Mouse (Mus musculus): Measurements from ENCODE around the gene Dock1.

Gene Dock1

DNA sequence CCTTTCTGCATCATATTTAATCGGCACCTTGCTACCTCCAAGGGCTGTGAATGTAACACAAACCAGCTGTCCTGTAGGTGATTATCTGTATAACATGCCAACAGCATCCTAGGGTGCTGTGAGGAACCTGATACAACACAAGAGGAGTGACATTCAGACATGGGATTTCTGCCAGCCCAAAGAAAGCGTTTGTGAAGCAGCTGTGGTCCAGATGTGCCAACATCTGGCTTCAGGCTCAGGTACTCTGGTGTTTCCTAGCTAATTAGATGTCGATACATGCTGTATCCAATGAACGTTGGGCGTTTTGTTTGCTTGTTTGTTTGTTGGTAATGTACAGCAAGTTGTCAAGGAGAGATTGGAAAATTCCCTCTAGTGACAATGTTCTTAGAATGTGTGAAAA lies 487.1 kb downstream of the Dock1 start:
- no peak for DNase-seq (ENCODE audit: low read depth, low spot score)

DNA sequence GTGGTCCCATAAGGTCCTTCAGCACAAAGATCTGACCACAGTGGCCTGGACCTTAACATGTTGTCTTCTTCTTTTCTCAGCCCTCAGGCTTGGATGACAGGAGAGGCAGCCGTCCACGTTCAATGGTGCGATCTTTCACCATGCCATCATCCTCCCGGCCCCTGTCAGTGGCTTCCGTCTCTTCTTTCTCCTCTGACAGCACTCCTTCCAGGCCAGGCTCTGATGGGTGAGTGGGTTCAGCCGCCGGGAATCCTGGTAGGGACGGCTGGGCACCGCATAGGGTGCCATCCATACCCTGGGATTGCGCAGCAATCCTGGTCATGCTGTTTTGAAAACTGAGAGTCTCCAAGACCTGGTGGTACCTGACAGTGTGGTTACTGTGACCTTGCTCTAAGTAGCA lies 487.9 kb downstream of the Dock1 start:
- no peak for DNase-seq (ENCODE audit: low read depth, low spot score)

DNA sequence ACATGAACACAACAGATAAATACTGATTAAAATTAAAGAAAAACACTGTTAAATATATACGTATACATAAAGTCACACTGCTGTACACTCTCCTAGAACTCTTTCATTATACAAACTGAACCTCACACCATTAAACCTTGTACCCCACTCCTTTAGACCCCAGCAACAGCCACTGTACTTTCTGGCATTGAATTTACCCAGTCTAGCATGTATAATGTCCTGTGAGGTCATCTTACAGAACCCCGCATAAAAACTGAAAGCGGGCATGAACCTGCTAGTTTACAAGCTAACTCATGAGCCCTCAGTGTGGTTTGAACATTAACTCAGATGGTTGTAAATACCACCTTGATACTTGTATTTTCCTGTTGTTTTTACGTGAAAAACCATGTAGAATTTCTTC lies 489.2 kb downstream of the Dock1 start:
- no peak for DNase-seq (ENCODE audit: low read depth, low spot score)

DNA sequence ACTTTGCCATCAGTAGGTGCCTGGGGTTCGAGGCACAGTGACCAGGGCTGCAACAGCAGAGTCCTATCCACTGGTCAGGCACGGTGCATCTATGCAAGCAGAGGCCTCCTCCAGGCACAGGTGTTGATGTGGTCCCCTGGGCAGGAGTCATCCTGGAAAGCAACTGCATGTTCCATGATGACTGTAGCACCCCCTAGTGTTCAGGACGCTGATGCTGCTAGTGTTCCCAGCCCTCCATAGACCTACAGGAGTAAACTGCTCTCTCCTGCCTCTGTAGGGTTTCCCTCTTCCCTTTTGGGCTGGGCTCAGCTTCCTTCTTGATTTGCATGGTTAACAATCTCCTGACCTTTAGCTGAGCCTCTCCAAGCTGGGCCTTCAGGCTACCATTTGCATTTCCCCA lies 494.7 kb downstream of the Dock1 start:
- DNase-seq (ENCODE audit: low read depth, low spot score) = no peak

DNA sequence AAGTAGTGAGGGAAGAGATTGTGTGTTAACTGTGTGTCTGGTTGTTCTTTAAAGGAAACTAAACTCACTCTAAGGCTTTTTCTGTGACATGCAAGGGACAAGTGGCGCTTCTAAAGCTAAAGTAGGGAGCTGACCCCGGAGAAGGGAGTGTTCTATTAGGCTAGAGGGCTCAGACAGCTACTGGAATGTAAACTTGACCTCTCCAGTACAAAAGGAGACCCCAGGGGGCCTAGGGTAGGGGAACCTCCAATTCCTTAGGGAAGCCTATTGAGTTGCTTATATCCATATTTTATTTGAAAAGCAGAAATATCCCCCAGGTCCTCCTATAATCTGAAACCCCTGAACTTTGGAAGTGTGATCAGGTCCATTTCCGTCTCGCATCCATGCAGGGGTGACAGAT lies 499.5 kb downstream of the Dock1 start:
- no peak for DNase-seq (ENCODE audit: low read depth, low spot score)

DNA sequence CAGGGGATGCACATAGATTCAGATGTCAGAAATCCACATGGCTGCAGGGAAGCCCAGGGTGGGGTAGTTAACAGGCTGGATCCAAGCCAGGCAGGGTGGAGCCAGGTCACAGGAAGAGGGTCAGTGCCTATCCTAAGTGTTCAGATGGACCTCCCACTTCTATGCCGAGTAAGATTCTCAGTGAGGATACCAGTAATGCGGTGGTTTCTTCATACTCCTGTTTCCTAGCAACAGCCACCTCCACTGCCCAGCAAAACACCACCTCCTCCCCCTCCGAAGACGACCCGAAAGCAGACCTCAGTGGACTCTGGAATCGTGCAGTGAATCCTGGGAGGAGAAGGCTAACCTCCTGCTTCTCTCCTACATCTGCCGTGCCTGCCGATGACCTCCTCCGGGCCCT lies 501.8 kb downstream of the Dock1 start:
- DNase-seq (ENCODE audit: low read depth, low spot score) = no peak

DNA sequence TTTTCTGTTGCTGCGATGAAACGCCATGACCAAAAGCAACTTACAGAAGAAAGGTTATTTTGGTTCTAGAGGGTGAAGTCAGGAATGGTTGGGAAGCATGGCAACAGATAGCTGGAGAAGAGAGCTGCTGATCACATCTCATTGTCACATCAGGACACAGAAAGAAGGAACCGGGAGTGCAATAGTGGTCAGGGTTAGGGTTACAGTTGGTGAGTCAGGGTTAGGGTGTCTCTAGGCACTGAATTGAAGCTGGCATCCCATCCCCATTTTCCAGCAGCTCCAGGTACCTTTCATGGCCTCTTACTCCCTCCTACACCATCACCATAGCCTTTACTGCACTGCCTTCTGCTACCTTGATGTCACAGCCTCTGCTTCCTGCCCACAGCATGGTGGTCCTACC lies 523.7 kb downstream of the Dock1 start:
- DNase-seq (ENCODE audit: low read depth, low spot score) = no peak

DNA sequence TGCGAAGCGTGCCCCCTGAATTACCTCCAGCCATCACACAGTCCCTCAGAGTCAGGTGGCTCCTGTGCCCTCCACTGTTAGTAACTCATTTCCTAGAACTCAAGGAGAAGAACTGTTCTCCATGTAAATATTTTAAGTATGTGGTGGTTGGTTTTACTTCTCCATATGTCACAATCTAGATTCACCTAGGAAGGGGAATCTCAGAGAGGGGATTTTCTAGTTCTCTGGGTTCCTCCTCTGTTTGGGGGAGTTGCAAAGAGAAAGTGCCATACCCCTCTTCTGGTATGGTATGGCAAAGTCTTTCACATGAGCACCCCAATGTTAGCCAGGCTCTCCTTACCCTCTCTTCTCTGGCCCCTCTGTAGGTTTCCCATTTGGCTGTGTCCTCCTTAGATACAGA lies 525.2 kb downstream of the Dock1 start:
- DNase-seq (ENCODE audit: low read depth, low spot score) = no peak

DNA sequence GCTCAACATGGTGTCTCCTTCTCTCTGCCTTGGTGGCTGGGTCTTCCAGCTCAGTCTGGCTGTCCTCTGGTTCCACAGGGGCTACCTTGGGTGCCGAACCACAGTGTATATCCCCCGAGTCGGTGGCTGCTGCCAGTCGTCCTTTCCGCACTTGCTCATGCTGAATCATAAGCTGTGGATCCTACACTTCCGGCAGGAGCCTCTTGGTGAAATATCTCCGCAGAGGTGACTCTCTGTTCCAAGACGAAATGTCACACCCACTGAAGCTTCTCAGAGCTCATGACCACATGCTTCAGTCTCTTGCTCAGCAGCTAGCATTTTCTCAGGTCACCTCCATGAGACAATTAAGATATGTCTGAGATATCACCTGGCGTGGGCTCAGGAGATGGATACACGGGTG lies 526.4 kb downstream of the Dock1 start:
- DNase-seq (ENCODE audit: low read depth, low spot score) = no peak

DNA sequence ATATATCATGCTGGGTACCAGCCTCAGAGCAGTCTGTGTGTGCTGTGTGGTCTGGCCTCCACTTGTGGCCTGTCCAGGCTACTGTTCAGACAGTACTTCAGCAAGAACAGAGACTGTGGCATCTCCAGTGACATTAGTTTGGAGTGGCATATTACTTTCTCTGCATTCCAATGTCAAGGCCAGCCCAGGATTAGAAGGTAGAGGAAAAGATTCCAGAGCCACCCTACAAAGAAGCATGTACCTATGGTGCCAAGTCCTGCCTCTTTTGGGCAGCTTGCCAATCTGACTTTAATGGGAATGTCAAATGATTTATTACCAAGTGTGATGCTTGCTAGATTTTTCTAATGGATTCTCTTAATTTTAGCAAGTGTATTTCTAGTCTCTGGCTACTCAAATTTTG lies 533.5 kb downstream of the Dock1 start:
- no peak for DNase-seq (ENCODE audit: low read depth, low spot score)

DNA sequence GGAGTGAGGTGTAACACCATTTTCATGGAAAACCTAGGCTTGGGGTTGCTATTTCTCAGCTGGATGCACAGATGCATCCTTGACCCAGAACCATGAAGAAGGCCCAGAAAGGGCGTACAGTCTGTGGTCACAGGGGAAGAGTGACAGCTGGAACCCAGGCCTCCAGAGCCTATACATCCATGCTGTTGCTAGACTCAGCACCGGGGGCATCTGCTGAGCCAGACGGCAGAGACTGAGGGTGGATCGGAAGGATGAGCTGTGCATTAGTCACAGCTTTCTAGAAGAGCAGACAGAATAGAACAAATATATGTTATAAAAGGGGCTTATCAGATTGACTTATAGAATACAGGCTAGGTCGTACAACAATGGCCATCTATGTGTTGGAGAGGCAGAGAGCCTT lies 534.7 kb downstream of the Dock1 start:
- no peak for DNase-seq (ENCODE audit: low read depth, low spot score)

DNA sequence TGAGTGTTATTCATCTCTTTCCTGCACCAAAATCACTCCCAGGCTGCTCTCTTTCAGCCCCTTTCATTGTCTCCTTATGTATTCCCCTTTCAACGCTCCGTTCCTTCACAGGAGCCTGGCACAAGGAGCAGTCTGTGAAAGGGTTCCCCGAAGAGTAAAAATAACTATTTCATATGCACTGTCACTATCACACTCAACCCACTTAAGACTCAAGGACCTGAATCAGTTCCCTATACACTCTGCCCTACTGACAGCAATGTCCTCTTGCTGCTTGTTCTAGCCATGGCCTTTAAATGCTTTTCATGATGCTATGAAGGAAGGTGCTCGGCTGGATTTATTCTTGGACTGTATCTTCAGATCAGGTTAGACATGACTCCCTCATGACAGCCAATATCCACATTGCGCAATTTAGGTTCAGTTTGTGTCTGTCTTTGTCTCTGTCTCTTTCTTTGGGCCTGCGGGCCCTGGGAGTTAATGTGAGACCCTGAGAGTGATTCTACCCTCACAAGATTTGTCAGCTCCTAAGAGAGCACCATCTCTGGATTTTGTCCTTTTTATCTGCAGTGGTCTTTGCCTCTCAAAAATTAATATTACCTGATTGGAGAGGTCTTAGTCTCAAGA lies 538.6 kb downstream of the Dock1 start:
- DNase-seq (ENCODE audit: low read depth, low spot score) = no peak

DNA sequence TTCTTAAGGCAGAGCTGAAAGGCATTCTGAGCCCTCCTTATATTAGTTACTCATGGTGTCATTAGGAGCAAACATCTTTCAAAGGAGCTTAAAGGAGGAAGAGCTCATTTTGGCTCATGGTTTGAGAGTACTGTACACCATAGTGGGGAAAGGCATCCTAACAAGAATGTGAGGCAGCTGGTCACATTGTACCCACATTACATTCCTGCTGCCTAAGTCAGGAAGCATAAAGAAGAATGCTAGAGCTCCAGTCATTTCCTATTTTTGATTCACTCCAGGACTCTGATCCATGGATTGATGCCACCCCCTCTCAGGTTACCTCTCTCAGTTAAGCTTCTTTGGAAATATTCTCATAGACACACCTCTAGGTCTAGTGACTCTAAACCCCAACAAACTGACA lies 539.8 kb downstream of the Dock1 start:
- DNase-seq (ENCODE audit: low read depth, low spot score) = no peak

DNA sequence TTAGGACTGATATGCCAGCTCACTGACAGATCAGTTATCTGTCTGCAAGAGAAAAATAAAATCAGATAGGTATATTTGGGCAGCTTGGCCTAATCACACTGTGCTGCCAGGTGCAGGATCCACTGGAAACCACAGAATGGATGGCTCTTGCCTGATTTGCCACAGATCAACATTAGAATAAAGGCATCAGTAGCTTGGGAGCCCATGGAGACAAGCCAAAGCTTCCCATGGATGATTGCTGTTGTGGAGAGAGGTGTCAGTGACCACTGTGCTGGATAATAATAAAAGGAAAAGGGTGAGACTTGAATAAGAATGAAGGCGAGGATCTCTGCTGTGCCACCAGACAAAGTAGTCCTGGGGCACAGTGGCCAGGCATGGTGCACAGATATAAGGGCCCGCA lies 540.4 kb downstream of the Dock1 start:
- no peak for DNase-seq (ENCODE audit: low read depth, low spot score)

DNA sequence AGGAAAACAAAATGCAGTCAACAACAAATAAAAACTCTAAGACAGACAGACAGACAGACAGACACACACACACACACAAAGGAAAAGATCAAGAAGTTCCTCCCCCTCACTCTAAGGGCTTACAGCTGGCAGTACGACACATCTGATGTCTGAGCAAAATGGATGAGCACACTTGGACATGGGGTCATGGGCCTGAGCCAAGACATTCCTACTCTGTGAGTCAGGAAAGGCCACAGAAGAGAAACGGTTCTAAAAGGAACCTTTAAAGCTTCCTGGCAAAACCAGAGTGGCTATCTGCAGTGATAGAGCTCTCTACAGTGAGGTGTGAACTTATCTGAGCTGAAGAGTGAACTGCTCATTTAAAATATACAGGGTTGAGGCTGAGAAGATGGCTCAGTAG lies 542.1 kb downstream of the Dock1 start:
- DNase-seq (ENCODE audit: low read depth, low spot score) = no peak

DNA sequence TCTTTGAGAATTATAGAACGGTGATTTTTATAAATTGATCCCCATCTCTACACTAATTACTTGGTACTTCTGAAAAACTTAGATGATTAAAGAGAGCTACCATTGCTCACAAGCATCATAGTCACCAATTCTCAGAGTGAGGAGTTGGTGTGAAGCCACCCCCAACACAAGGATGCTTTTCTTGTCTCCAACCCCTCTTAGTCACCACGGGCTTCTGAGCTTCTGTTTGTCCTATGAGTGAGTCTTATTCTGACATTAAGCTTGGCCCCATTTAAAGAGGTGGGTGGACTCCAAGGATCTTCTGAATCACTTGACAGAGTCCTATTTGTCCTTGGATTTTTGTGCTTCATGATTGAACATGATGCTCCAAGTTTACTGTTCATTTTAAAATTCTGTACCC lies 551.0 kb downstream of the Dock1 start:
- DNase-seq (ENCODE audit: low read depth, low spot score) = no peak

All from brain, embryonic 18.5 days (tissue).